Mouse (Mus musculus) MEL (cell line): ENCODE data around the gene Fcrl1. TPM values are rescaled to one million over a fixed set of nuclear protein-coding genes. Genes with fewer than 3 reads are reported as not detected.
"Not testable (repeated sequence)": the region's sequence is repeated elsewhere in the genome, so short reads cannot be mapped to it uniquely, and the experiment has no call there.

Experiments
- DNase-seq: peaks from one replicate; pipeline ENCODE4 v3.0.0; 2011; ENCODE audit warnings: low read depth, low spot score
- H3K27ac ChIP-seq: 2 replicates; pipeline ENCODE4 v1.5.1; 2012; ENCODE audit warnings: low read depth, mild to moderate bottlenecking, control low read depth, low read length, moderate library complexity; ENCODE audit not compliant: control insufficient read depth
- H3K27me3 ChIP-seq, 2 experiments: fragments of 150-350 bp in 1 of 2; sonication (generic) in 1 of 2; 2 replicates each; pipeline ENCODE4 v1.6.1; 2012; ENCODE audit warnings: low read length in 2 of 2, mild to moderate bottlenecking in 2 of 2, improper control_type of control experiment in 1 of 2, moderate library complexity in 1 of 2; ENCODE audit not compliant: insufficient read depth in 2 of 2, control insufficient read depth in 1 of 2
- H3K36me3 ChIP-seq, 2 experiments: 2 replicates each; pipeline ENCODE4 v1.6.1; 2012 to 2014; ENCODE audit warnings: low read length in 2 of 2, improper control_type of control experiment in 1 of 2, inconsistent platforms in 1 of 2, mild to moderate bottlenecking in 1 of 2; ENCODE audit not compliant: insufficient read depth in 2 of 2, control insufficient read depth in 1 of 2
- H3K4me1 ChIP-seq, 2 experiments: fragments of 150-350 bp in 1 of 2; sonication (generic) in 1 of 2; 2 replicates each; pipeline ENCODE4 v1.6.1; 2012; ENCODE audit warnings: low read length in 2 of 2, improper control_type of control experiment in 1 of 2, mild to moderate bottlenecking in 1 of 2; ENCODE audit not compliant: insufficient read depth in 2 of 2, control insufficient read depth in 1 of 2
- H3K4me3 ChIP-seq, 2 experiments: fragments of 150-350 bp in 1 of 2; sonication (generic) in 1 of 2; 2 replicates each; pipeline ENCODE4 v1.5.1; 2012; ENCODE audit warnings: low read depth in 2 of 2, low read length in 2 of 2, mild to moderate bottlenecking in 2 of 2, moderate library complexity in 2 of 2, control low read depth in 1 of 2, improper control_type of control experiment in 1 of 2; ENCODE audit not compliant: control insufficient read depth in 1 of 2, insufficient read depth in 1 of 2
- H3K79me2 ChIP-seq: 2 replicates; pipeline ENCODE4 v1.6.1; 2012; ENCODE audit warnings: mild to moderate bottlenecking, low read length, moderate library complexity; ENCODE audit not compliant: control insufficient read depth, poor library complexity, insufficient read depth
- H3K9ac ChIP-seq: 2 replicates; pipeline ENCODE4 v1.6.1; 2012; ENCODE audit warnings: low read depth, mild to moderate bottlenecking, control low read depth, low read length, moderate library complexity; ENCODE audit not compliant: control insufficient read depth, poor library complexity, severe bottlenecking
- H3K9me3 ChIP-seq: fragments of 150-350 bp; sonication (generic); replicated peaks from 2 replicates; pipeline ENCODE4 v1.6.1; 2012; ENCODE audit warnings: mild to moderate bottlenecking, low read length, improper control_type of control experiment, moderate library complexity; ENCODE audit not compliant: insufficient read depth
- BHLHE40 ChIP-seq: IDR thresholded peaks from 2 replicates; pipeline ENCODE4 v1.6.1; 2012; ENCODE audit warnings: low read depth, mild to moderate bottlenecking, inconsistent platforms, low read length, improper control_type of control experiment, borderline replicate concordance
- E2F4 ChIP-seq: IDR thresholded peaks from 2 replicates; pipeline ENCODE4 v1.6.1; 2011; ENCODE audit warnings: low read depth, low read length, improper control_type of control experiment, borderline replicate concordance
- ELF1 ChIP-seq: IDR thresholded peaks from 2 replicates; pipeline ENCODE4 v1.6.1; 2014; ENCODE audit warnings: low read depth, mild to moderate bottlenecking, inconsistent platforms, low read length, improper control_type of control experiment, moderate library complexity
- EP300 ChIP-seq, 2 experiments: IDR thresholded peaks; 2 replicates each; pipeline ENCODE4 v1.6.1; 2011; ENCODE audit warnings: improper control_type of control experiment in 2 of 2, low read length in 2 of 2, low read depth in 1 of 2, mild to moderate bottlenecking in 1 of 2
- GABPA ChIP-seq: IDR thresholded peaks from 2 replicates; pipeline ENCODE4 v1.6.1; 2012; ENCODE audit warnings: low read depth, mild to moderate bottlenecking, inconsistent platforms, low read length, improper control_type of control experiment, moderate library complexity
- GATA1 ChIP-seq: IDR thresholded peaks from 2 replicates; pipeline ENCODE4 v1.6.1; 2011; ENCODE audit warnings: low read depth, low read length, improper control_type of control experiment
- KAT2A ChIP-seq: conservative IDR thresholded peaks from 2 replicates; pipeline ENCODE4 v1.6.1; 2012; ENCODE audit warnings: low read depth, low read length, improper control_type of control experiment, inconsistent platforms
- MEF2A ChIP-seq: IDR thresholded peaks from 2 replicates; pipeline ENCODE4 v1.6.1; 2014; ENCODE audit warnings: low read depth, mild to moderate bottlenecking, inconsistent platforms, low read length, improper control_type of control experiment; ENCODE audit not compliant: poor library complexity, insufficient replicate concordance, severe bottlenecking; ENCODE audit errors: extremely low read depth
- MYC ChIP-seq: IDR thresholded peaks from 2 replicates; pipeline ENCODE4 v1.6.1; 2011; ENCODE audit warnings: low read depth, mild to moderate bottlenecking, low read length, improper control_type of control experiment, moderate library complexity
- RCOR1 ChIP-seq: IDR thresholded peaks from 2 replicates; pipeline ENCODE4 v1.6.1; 2012; ENCODE audit warnings: low read depth, mild to moderate bottlenecking, inconsistent platforms, low read length, improper control_type of control experiment
- TBP ChIP-seq: IDR thresholded peaks from 2 replicates; pipeline ENCODE4 v1.8.0; 2011; ENCODE audit warnings: low read depth, low read length, improper control_type of control experiment
- ZNF384 ChIP-seq: IDR thresholded peaks from 2 replicates; pipeline ENCODE4 v1.6.1; 2012; ENCODE audit warnings: low read depth, mild to moderate bottlenecking, inconsistent platforms, low read length, improper control_type of control experiment
- polyA plus RNA-seq, 2 experiments: library from polyadenylated mRNA; stranded (reverse) in 1 of 2; unstranded in 1 of 2; fragments of >175 nt in 1 of 2; fragments of >200 nt in 1 of 2; gene quantifications; 2 replicates each; pipeline versions ENCODE4 v1.2.1 to v1.2.4; 2012; ENCODE audit warnings: low replicate concordance in 2 of 2, low read depth in 1 of 2; ENCODE audit not compliant: insufficient read length in 2 of 2, insufficient read depth in 1 of 2, missing spikeins in 1 of 2
- total RNA-seq: library from RNA; depleted of rRNA; stranded (reverse); fragments of 300-350 nt; gene quantifications from 2 replicates; pipeline ENCODE4 v1.2.3, GENCODE M21; 2012; rRNA removed

The Fcrl1 gene
- total RNA-seq (not detected in 2 replicates), polyA plus RNA-seq (under 1 TPM in 1 of 2 experiments, not detected in 1; 0.07 TPM)

DNA sequence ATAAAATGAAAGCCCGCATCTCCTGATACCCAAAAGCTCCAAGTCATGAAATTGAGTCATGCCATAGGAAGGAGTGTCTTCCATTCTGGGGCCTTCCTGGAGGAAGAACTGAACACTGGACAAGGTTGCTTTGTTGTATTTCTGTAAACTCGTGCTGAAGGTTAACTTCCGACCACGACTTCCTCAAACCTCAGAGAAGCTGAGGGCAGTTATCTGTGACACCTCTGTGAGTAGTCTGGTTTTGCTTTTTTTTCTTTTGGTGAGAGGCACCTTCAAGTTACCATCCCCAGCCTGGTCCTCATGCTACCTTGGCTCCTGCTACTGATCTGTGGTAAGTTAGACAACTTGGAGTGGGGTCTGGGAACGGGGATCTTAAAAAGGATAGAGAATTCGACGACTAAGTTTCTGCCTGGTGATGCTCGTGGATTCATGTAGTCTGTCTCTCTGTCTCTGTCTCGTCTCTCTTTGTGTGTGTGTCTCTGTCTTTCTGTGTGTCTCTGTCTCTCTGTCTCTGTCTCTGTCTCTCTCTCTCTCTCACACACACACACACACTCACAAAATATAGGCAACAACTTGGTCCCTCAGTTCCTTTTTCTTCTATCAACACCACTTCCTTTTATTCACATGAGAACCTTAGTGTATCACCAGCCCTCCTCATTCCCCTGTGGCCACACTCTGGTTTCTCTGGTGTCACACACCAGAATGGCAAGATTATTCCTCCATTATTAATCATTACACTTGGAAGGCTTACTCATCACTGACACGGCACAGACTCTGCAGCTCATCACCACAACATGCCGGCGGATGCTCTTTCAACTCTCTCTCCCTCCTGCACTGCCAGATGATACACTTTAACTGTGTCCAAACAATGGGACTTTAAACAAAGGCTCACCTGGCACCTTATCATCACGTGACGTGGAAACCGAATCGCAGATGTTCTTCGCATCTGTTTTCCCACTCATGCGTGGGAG is at the start of gene Fcrl1:
Gene Fcrl1 (plus strand): TSS at position 193 of the 971 bp plus-strand sequence.
- Histone ChIP-seq H3K27me3 (peaks cover 0 to 1% of the 10 kb centered on the region in 2 experiments; a peak in 2 of 4 replicates), H3K4me3 (no peak within 1 kb of the TSS), H3K79me2 (no peaks in the 10 kb centered on the region), H3K9ac (no peak within 1 kb of the TSS), H3K36me3 (no peaks in the 10 kb centered on the region)
- peak; percentile 52 for DNase-seq
- TF ChIP-seq KAT2A (no peak), MEF2A (no peak), TBP (0 out of 2 replicates have a peak, but pooled peaks have one; percentile 17), BHLHE40 (peak; percentile 70), EP300 (IDR thresholded peaks at IDR 0.05; ENCODE audit: low read depth in 1 of 2, low read length in 2 of 2) (peak in 1 of 2 experiments; percentile 41; a peak in 1 of 4 replicates), RCOR1 (peak; percentile 41; the same call in 1 of the 2 replicates), ZNF384 (peak; percentile 63; the same call in 1 of the 2 replicates), GATA1 (0 out of 2 replicates have a peak, but pooled peaks have one; percentile 4)
- TF ChIP-seq, all 39 proteins: peak for 6
- Histone ChIP-seq H3K9me3 (no peaks in the 10 kb centered on the region), H3K27ac (no peak within 1 kb of the TSS), H3K4me1 (no peaks in the 10 kb centered on the region)

GRCm38 (mm10) chr3:87337899-87338298 is 38.3 kb upstream of the Fcrl1 start:
- Histone ChIP-seq H3K9me3 (no peaks in the 10 kb centered on the region), H3K27me3 (peaks cover 0 to 4% of the 10 kb centered on the region in 2 experiments; a peak in 2 of 4 replicates), H3K4me3 (no peak overlapping the region), H3K79me2 (no peaks in the 10 kb centered on the region), H3K27ac (no peak overlapping the region), H3K36me3 (no peaks in the 10 kb centered on the region), H3K9ac (no peak overlapping the region), H3K4me1 (no peaks in the 10 kb centered on the region)
- TF ChIP-seq BHLHE40 (no peak), E2F4 (no peak), GABPA (no peak), ELF1 (no peak), KAT2A (no peak), MYC (no peak)
- no peak for DNase-seq

- H3K4me1 ChIP-seq, H3K27me3 ChIP-seq, H3K36me3 ChIP-seq, H3K9ac ChIP-seq, H3K27ac ChIP-seq, H3K4me3 ChIP-seq, H3K9me3 ChIP-seq, H3K79me2 ChIP-seq, DNase-seq: not testable (repeated sequence)
Measured at GRCm38 (mm10) chr3:87350992-87351391, 25.2 kb upstream of the Fcrl1 start.
